Mouse (Mus musculus): ENCODE measurements around the gene H2-Q6. TPM values are rescaled to one million over a fixed set of nuclear protein-coding genes. Genes with fewer than 3 reads are reported as not detected.
"Not testable (repeated sequence)": the region's sequence is repeated elsewhere in the genome, so short reads cannot be mapped to it uniquely, and the experiment has no call there.

The H2-Q6 gene
- polyA plus RNA-seq, 1 experiment, result 4.2 TPM

DNA sequence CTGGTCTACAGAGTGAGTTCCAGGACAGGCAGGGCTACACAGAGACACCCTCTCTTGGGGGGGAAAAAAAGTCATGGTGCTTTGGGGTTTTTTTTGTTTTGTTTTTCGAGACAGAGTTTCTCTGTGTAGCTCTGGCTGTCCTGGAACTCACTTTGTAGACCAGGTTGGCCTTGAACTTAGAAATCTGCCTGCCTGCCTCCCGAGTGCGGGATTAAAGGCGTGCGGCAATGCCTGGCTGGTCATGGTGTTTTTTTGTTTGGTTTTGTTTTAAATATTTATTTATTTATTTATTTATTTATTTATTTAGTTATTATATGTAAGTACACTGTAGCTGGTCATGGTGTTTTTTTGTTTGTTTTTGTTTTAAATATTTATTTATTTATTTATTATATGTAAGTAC is 2.3 kb upstream of the H2-Q6 start:
- peaks cover 18% of the 10 kb centered on the region for H3K27me3 ChIP-seq (replicated peaks)
- H3K36me3 ChIP-seq (replicated peaks; ENCODE audit: low read length); H3K4me3 ChIP-seq (replicated peaks): not testable (repeated sequence)
- H3K4me1 ChIP-seq, result peaks cover 23% of the 10 kb centered on the region
- H3K9me3 ChIP-seq, result peaks cover 15% of the 10 kb centered on the region

DNA sequence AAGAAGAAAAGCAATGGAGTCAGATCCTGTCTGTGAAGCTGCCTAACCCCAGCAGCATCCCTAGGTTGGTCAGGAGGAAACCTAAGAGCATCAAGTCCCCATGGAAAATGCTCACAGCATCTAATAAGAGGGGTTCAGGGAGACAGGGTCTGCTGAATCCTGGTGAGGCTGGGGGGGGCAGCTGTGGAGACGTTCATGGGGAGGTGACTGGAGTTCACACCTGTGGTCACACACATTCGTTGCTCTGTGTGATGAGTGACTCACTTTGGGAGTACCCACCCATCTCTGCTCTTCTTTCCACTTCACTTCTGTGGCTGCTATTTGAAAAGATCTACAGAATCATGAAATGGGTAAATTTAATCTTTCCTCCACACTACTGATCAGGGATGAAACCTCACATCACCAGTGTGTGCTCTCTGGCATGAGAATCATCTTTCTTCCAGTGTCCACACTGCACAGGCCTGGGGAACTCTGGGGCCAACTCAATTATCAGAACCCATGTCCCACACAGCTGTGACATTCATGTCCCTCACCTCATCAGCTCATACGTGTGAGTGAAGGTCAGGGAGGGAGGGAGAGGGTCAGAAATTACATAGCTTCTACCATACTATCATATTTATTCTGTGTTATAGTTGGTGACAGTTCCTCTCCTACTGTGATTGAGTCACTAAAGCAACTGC is 1.4 kb upstream of the H2-Q6 start:
- not testable (repeated sequence) for H3K4me3 ChIP-seq (replicated peaks); H3K36me3 ChIP-seq (replicated peaks; ENCODE audit: low read length)
- H3K27me3 ChIP-seq (replicated peaks), result peaks cover 18% of the 10 kb centered on the region
- peaks cover 23% of the 10 kb centered on the region for H3K4me1 ChIP-seq
- H3K9me3 ChIP-seq, result peaks cover 15% of the 10 kb centered on the region

DNA sequence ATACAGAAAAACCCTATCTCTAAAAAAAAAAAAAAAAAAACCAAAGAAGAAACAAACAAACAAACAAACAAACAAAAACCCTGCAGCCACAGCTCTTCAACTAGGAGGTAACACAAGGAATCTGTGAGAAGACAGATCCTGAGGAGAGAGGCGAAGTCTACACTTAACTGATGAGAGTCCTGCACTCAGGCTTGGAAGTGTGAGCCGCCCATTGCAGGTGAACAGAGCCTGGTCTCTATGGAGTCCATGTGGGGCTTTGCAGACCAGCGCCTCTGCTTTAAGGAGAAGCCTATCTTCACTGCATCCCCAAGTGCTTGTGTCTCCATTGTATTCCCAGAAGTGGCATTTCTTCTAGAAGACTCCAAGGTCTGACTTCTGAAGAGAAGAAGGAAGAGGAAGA is 544 bp upstream of the H2-Q6 start:
- Histone ChIP-seq H3K9me3 (peaks cover 11% of the 10 kb centered on the region), H3K4me1 (peaks cover 23% of the 10 kb centered on the region), H3K27me3 (replicated peaks) (peaks cover 16% of the 10 kb centered on the region)
- H3K36me3 ChIP-seq (replicated peaks; ENCODE audit: low read length); H3K4me3 ChIP-seq (replicated peaks): not testable (repeated sequence)

DNA sequence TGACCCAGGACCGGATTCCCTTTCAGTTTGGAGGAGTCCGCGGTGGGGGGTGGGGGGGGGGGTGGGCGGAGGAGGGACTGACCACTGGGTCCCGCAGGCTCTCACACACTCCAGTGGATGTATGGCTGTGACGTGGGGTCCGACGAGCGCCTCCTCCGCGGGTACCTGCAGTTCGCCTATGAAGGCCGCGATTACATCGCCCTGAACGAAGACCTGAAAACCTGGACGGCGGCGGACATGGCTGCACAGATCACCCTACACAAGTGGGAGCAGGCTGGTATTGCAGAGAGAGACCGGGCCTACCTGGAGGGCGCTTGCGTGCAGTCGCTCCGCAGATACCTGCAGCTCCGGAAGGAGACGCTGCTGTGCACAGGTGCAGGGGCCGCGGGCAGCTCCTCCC is 824 bp downstream of the H2-Q6 start:
- Histone ChIP-seq H3K4me1 (peaks cover 11% of the 10 kb centered on the region), H3K4me3 (replicated peaks) (peak overlapping the region; percentile 76), H3K9me3 (peaks cover 11% of the 10 kb centered on the region), H3K27me3 (replicated peaks) (peaks cover 13% of the 10 kb centered on the region)
- H3K36me3 ChIP-seq (replicated peaks; ENCODE audit: low read length), result not testable (repeated sequence)

DNA sequence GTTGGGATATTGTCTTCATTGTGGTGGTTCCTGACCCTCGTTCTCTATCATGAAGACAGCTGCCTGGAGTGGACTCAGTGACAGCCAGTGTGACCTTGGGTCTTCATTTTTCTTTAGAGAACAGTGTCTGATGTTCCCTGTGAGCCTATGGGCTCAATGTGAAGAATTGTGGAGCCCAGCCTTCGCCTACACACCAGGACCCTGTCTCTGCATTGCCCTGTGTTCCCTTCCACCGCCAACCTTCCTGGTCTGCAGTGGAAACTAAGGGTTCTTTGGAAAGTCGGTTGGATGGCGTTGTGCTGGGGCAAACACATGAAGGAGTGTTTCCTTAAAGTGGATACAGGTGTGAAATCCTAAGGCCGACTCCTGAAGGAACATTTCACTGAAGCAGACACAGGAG is 4.2 kb downstream of the H2-Q6 start:
- not testable (repeated sequence) for H3K9me3 ChIP-seq; H3K36me3 ChIP-seq (replicated peaks; ENCODE audit: low read length); H3K4me3 ChIP-seq (replicated peaks); H3K4me1 ChIP-seq
- peaks cover 11% of the 10 kb centered on the region for H3K27me3 ChIP-seq (replicated peaks)

DNA sequence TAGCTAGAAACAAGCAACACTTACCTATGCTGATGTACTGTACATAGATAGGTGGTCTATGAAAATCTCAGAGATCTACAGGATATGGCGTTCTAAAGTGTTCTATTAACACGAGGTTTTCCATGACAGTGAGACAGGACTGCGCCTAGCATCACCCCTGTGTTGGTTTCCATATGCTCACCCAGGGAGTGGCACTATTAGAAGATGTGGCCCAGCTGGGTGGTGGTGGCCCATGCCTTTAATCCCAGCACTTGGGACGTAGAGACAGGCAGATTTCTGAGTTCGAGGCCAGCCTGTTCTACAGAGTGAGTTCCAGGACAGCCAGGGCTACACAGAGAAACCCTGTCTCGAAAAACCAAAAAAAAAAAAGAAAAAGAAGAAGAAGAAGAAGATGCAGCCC is 6.0 kb downstream of the H2-Q6 start:
- not testable (repeated sequence) for H3K4me1 ChIP-seq; H3K9me3 ChIP-seq; H3K27me3 ChIP-seq (replicated peaks); H3K4me3 ChIP-seq (replicated peaks); H3K36me3 ChIP-seq (replicated peaks; ENCODE audit: low read length)

DNA sequence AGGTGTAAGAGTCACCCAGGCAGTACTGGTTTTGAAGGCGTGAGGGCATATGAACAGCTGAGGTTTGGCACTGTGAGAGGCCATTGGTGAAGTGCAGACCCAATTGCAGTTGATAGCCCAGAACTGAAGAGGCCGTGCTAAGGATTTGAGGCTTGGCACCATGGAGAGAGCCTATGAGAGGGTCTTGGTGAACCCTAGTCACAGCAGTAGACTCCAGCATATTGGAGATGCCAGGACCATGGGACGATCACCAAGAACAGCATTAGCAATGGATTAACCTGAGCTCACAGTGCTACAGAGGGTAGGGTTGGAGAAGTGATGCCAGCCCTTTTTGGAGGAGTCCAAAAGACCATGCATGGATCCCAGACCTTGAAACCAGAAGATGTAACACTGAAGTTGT is 7.5 kb downstream of the H2-Q6 start:
- not testable (repeated sequence) for H3K36me3 ChIP-seq (replicated peaks; ENCODE audit: low read length); H3K4me1 ChIP-seq; H3K27me3 ChIP-seq (replicated peaks); H3K4me3 ChIP-seq (replicated peaks)
- H3K9me3 ChIP-seq, result peaks cover 19% of the 10 kb centered on the region

DNA sequence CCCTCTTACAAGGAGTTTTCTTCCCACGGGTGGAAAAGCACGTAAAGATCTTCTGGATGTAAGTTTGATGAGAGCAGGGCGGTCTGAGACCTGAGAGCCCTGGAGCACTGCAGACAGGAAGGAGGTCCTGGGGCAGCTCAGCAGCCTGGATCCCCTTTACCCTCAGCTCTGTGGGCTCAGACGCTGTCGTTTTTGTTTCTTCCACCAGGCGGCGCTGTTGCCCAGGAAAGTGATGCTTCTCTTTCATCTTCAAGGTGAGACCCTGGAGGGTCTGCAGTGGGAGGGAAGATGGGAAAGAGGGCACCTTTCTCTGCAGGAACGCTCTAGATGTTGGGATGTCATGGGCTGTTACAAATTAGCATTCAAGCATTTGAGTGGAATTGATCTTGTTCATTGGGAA is 10.2 kb downstream of the H2-Q6 start:
- H3K27me3 ChIP-seq (replicated peaks); H3K36me3 ChIP-seq (replicated peaks; ENCODE audit: low read length); H3K4me1 ChIP-seq; H3K4me3 ChIP-seq (replicated peaks): not testable (repeated sequence)
- peaks cover 19% of the 10 kb centered on the region for H3K9me3 ChIP-seq

DNA sequence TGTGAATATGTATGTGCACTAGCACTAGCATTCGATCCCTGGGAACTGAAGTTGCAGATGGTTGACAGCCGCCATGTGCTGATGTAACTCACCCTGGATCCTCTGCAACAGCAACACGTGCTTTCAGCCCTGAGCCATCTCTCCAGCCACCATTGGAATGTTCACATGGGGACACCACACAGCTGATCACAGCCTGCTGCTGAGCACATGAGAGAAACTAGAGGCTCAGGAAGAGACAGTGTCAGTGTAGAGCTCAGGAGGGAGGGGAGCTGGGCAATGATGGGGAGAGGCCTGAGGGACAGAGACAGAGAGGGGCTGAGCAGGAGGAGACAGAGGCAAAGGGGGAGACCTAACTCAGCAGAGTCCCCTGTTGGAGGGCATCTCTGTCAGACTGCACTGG is 10.9 kb downstream of the H2-Q6 start:
- Histone ChIP-seq H3K9me3 (peaks cover 19% of the 10 kb centered on the region), H3K4me1 (peaks cover 11% of the 10 kb centered on the region)
- H3K36me3 ChIP-seq (replicated peaks; ENCODE audit: low read length); H3K27me3 ChIP-seq (replicated peaks); H3K4me3 ChIP-seq (replicated peaks): not testable (repeated sequence)

DNA sequence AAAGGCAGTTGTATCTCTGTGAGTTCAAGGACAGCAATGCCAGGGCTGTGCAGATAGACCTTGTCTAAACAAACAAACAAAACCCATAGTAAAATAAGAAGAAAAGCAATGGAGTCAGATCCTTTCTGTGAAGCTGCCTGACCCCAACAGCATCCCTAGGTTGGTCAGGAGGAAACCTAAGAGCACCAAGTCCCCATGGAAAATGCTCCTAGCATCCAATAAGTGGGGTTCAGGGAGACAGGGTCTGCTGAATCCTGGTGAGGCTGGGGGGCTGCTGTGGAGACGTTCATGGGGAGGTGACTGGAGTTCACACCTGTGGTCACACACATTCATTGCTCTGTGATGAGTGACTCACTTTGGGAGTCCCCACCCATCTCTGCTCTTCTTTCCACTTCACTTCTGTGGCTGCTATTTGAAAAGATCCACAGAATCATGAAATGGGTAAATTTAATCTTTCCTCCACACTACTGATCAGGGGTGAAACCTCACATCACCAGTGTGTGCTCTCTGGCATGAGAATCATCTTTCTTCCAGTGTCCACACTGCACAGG is 12.8 kb downstream of the H2-Q6 start:
- not testable (repeated sequence) for H3K36me3 ChIP-seq (replicated peaks; ENCODE audit: low read length); H3K27me3 ChIP-seq (replicated peaks); H3K4me3 ChIP-seq (replicated peaks)
- peaks cover 11% of the 10 kb centered on the region for H3K4me1 ChIP-seq
- H3K9me3 ChIP-seq, result peaks cover 13% of the 10 kb centered on the region

DNA sequence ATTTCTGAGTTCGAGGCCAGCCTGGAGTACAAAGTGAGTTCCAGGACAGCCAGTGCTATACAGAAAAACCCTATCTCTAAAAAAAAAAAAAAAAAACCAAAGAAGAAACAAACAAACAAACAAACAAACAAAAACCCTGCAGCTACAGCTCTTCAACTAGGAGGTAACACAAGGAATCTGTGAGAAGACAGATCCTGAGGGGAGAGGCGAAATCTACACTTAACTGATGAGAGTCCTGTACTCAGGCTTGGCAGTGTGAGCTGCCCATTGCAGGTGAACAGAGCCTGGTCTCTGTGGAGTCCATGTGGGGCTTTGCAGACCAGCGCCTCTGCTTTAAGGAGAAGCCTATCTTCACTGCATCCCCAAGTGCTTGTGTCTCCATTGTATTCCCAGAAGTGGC is 13.7 kb downstream of the H2-Q6 start:
- H3K36me3 ChIP-seq (replicated peaks; ENCODE audit: low read length); H3K27me3 ChIP-seq (replicated peaks); H3K4me3 ChIP-seq (replicated peaks): not testable (repeated sequence)
- Histone ChIP-seq H3K9me3 (peaks cover 13% of the 10 kb centered on the region), H3K4me1 (peaks cover 11% of the 10 kb centered on the region)

DNA sequence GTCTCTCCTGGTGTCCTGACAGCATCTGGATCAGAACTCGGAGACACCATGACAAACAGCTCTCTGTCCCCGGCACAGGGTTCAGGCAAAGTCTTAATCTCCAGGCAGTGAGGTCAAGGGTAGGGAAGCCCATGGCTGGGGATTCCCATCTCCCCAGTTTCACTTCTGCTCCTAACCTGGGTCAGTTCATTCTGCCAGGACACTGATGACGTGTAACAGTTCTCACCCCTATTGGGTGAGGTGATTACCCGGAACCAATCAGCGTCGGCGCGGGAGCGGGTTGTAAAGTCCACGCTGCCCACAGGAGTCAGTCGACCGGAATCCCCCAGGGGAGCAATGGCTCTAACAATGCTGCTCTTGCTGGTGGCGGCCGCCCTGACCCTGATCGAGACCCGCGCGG is 14.2 kb downstream of the H2-Q6 start, which contains the start of gene H2-Q7:
TSS of gene H2-Q7 (plus strand) at position 271 of the 400 bp plus-strand sequence.
- H3K36me3 ChIP-seq (replicated peaks; ENCODE audit: low read length); H3K27me3 ChIP-seq (replicated peaks): not testable (repeated sequence)
- H3K4me1 ChIP-seq, result peaks cover 11% of the 10 kb centered on the region
- peaks cover 13% of the 10 kb centered on the region for H3K9me3 ChIP-seq
- H3K4me3 ChIP-seq (replicated peaks), result peak within 1 kb of the TSS; percentile 86

DNA sequence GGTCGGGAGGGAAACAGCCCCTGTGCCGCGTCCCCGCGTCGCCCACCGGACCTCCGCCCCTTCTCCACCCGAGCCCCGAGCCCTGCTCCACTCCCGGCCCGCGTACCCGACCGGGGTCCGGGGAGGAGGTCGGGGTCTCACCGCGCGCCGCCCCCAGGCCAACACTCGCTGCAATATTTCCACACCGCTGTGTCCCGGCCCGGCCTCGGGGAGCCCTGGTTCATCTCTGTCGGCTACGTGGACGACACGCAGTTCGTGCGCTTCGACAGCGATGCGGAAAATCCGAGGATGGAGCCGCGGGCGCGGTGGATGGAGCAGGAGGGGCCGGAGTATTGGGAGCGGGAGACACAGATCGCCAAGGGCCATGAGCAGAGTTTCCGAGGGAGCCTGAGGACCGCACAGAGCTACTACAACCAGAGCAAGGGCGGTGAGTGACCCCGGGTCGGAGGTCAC is 14.7 kb downstream of the H2-Q6 start:
- peaks cover 13% of the 10 kb centered on the region for H3K9me3 ChIP-seq
- H3K36me3 ChIP-seq (replicated peaks; ENCODE audit: low read length); H3K27me3 ChIP-seq (replicated peaks): not testable (repeated sequence)
- peaks cover 11% of the 10 kb centered on the region for H3K4me1 ChIP-seq
- peak overlapping the region; percentile 86 for H3K4me3 ChIP-seq (replicated peaks)

DNA sequence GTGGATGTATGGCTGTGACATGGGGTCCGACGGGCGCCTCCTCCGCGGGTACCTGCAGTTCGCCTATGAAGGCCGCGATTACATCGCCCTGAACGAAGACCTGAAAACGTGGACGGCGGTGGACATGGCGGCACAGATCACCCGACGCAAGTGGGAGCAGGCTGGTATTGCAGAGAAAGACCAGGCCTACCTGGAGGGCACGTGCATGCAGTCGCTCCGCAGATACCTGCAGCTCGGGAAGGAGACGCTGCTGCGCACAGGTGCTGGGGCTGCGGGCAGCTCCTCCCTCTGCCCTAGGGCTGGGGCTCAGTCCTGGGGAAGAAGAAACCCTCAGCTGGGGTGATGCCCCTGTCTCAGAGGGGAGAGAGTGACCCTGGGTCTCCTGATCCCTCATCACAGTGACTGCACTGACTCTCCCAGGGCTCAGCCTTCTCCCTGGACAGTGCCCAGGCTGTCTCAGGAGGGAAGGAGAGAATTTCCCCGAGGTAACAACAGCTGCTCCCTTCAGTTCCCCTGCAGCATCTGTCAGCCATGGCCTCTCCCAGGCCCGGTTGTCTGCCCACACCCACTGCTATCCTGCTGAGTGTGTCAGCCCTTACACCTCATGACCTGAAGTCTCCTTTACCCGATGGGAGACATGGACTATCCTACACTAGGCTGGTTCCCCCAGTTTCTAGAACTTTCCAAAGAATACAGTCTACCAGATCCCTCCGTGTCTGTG is 15.4 kb downstream of the H2-Q6 start:
- peaks cover 13% of the 10 kb centered on the region for H3K9me3 ChIP-seq
- not testable (repeated sequence) for H3K27me3 ChIP-seq (replicated peaks); H3K36me3 ChIP-seq (replicated peaks; ENCODE audit: low read length)
- H3K4me3 ChIP-seq (replicated peaks), result peak overlapping the region; percentile 67
- H3K4me1 ChIP-seq, result peaks cover 11% of the 10 kb centered on the region

DNA sequence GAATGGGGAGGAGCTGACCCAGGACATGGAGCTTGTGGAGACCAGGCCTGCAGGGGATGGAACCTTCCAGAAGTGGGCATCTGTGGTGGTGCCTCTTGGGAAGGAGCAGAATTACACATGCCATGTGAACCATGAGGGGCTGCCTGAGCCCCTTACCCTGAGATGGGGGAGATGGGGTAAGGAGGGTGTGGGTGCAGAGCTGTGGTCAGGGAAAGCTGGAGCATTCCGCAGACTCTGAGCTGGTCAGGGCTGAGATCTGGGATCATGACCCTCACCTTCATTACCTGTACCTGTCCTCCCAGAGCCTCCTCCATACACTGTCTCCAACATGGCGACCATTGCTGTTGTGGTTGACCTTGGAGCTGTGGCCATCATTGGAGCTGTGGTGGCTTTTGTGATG is 17.7 kb downstream of the H2-Q6 start:
- not testable (repeated sequence) for H3K9me3 ChIP-seq; H3K36me3 ChIP-seq (replicated peaks; ENCODE audit: low read length); H3K4me3 ChIP-seq (replicated peaks); H3K27me3 ChIP-seq (replicated peaks)
- H3K4me1 ChIP-seq, result peaks cover 11% of the 10 kb centered on the region

DNA sequence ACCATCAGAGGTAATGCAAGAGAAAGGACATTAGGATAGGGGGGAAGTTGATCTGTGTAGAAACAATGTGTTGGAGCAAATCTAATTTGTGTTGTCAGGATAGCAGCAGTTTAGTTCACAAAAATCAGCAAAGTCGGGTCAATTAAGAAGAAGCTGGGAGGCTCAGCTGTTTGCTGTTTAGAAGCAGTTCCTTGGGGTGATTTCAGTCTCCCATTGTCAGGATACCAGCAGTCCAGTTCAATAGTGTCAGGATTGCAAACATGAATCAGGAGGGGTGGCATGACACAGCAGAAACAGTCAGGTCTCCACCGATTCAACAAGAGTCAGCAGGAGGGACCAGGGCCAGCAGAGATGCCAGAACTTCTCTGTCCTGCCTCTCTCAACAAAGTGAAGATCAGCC is 19.9 kb downstream of the H2-Q6 start:
- not testable (repeated sequence) for H3K4me3 ChIP-seq (replicated peaks); H3K9me3 ChIP-seq; H3K27me3 ChIP-seq (replicated peaks); H3K36me3 ChIP-seq (replicated peaks; ENCODE audit: low read length); H3K4me1 ChIP-seq

All from megakaryocyte, embryonic 14.5 days (primary cell).